Mouse (Mus musculus) Patski (cell line): ENCODE results near the gene Acox2. TPM values are rescaled to one million over a fixed set of nuclear protein-coding genes. Genes with fewer than 3 reads are reported as not detected.
"Not testable (repeated sequence)": the region's sequence is repeated elsewhere in the genome, so short reads cannot be mapped to it uniquely, and the experiment has no call there.

Source experiments
- ATAC-seq: fragments of 100-300 bp; one replicate; pipeline ENCODE4 v1.8.0; 2021
- CTCF ChIA-PET: fragments of 350-600 bp; sonication (Branson Sonifier 250); formaldehyde crosslinking; loops from one replicate; lab custom pipeline; 2022; ENCODE audit warnings: inconsistent platforms; lab: Charles Lee
- POLR2A ChIA-PET: fragments of 350-600 bp; sonication (Branson Sonifier 250); formaldehyde crosslinking; loops from one replicate; lab custom pipeline; 2022; ENCODE audit warnings: antibody characterized with exemption, inconsistent platforms; lab: Charles Lee
- DNase-seq: peaks from one replicate; pipeline ENCODE4 v3.0.0-alpha.2; 2011; ENCODE audit warnings: low read depth, low spot score
- H3K27me3 ChIP-seq: fragments of 371-371 bp; one replicate; pipeline ENCODE4 v1.5.1; 2021
- CTCF ChIP-seq: fragments of 100-300 bp; IDR thresholded peaks from one replicate; pipeline ENCODE4 v1.5.1; 2021
- in situ Hi-C: fragments of 300-500 bp; cut with MboI; formaldehyde crosslinking; loops from 3 replicates; pipeline ENCODE4 v1.11.1; 2018; ENCODE audit warnings: low pct_unique_long_range_greater_than_20kb, mixed read lengths
- polyA plus RNA-seq: library from polyadenylated mRNA; unstranded; gene quantifications from one replicate; pipeline ENCODE4 v1.2.3, GENCODE M21; 2021

Acox2 gene
- 0.53 TPM for polyA plus RNA-seq

- no peak for TF ChIP-seq CTCF
- H3K27me3 ChIP-seq = no peaks in the 10 kb centered on the region
- CTCF ChIA-PET = interaction anchor here (1.9 kb wide), 1 partner anchor 17 kb away, joined by 4 read pairs; no protein-coding TSS in a partner anchor
- DNase-seq (no peak), ATAC-seq (no peak)
- POLR2A ChIA-PET = no interaction called here
- in situ Hi-C loops = no loop called here
Measured at GRCm38 (mm10) chr14:8259166-8259565, at the start of gene Acox2. Gene Acox2, minus strand, starts transcription at chr14:8259353.

- CTCF ChIA-PET = interaction anchor here (0.7 to 6.9 kb wide), 12 partner anchors 8 to 216 kb away, joined by 3 to 34 read pairs (median 6); no protein-coding TSS in a partner anchor
- in situ Hi-C loops = no loop called here
- ATAC-seq (no peak), DNase-seq (no peak)
- POLR2A ChIA-PET = interaction anchor here (0.6 to 3.6 kb wide), 9 partner anchors 10 to 93 kb away, joined by 3 to 21 read pairs (median 5); no protein-coding TSS in a partner anchor
- H3K27me3 ChIP-seq = no peaks in the 10 kb centered on the region
- peak; percentile 48 for TF ChIP-seq CTCF
Measured at GRCm38 (mm10) chr14:8308650-8309049, 49.5 kb upstream of the Acox2 start.

- TF ChIP-seq CTCF = no peak
- no peaks in the 10 kb centered on the region for H3K27me3 ChIP-seq
- ATAC-seq (no peak), DNase-seq (no peak)
- ChIA-PET POLR2A (interaction anchor here (0.7 to 3.6 kb wide), 2 partner anchors 8 to 26 kb away, joined by 4 to 21 read pairs; no protein-coding TSS in a partner anchor), CTCF (interaction anchor here (1.0 to 6.9 kb wide), 7 partner anchors 13 to 67 kb away, joined by 3 to 34 read pairs (median 8); no protein-coding TSS in a partner anchor)
- in situ Hi-C loops = no loop called here
Measured at GRCm38 (mm10) chr14:8306884-8307283, 47.7 kb upstream of the Acox2 start.

- DNase-seq (no peak), ATAC-seq (no peak)
- no peaks in the 10 kb centered on the region for H3K27me3 ChIP-seq
- POLR2A ChIA-PET = interaction anchor here (0.7 to 1.1 kb wide), 3 partner anchors 8 to 1923 kb away, joined by 3 to 4 read pairs (median 3); no protein-coding TSS in a partner anchor
- TF ChIP-seq CTCF = no peak
- CTCF ChIA-PET = interaction anchor here (0.6 to 6.9 kb wide), 7 partner anchors 10 to 90 kb away, joined by 3 to 34 read pairs (median 4); no protein-coding TSS in a partner anchor
- in situ Hi-C loops = no loop called here
Measured at GRCm38 (mm10) chr14:8305014-8305413, 45.9 kb upstream of the Acox2 start.

GRCm38 (mm10) chr14:8304082-8304481 lies 44.9 kb upstream of the Acox2 start:
- no peak for TF ChIP-seq CTCF
- DNase-seq = no peak
- ChIA-PET POLR2A (interaction anchor here (1.1 to 1.5 kb wide), 2 partner anchors 26 to 89 kb away, joined by 4 read pairs; no protein-coding TSS in a partner anchor), CTCF (interaction anchor here (1.3 to 6.9 kb wide), 5 partner anchors 27 to 89 kb away, joined by 3 to 34 read pairs (median 5); no protein-coding TSS in a partner anchor)
- no peak for ATAC-seq
- no peaks in the 10 kb centered on the region for H3K27me3 ChIP-seq
- in situ Hi-C loops = no loop called here

- no peak for TF ChIP-seq CTCF
- POLR2A ChIA-PET = no interaction called here
- ATAC-seq = no peak
- in situ Hi-C loops = no loop called here
- CTCF ChIA-PET = interaction anchor here (5.3 kb wide), 1 partner anchor 44 kb away, joined by 38 read pairs; no protein-coding TSS in a partner anchor
- no peak for DNase-seq
- no peaks in the 10 kb centered on the region for H3K27me3 ChIP-seq
Measured at GRCm38 (mm10) chr14:8302687-8303086, 43.5 kb upstream of the Acox2 start.

- ATAC-seq (no peak), DNase-seq (no peak)
- TF ChIP-seq CTCF = peak; percentile 69
- CTCF ChIA-PET = interaction anchor here (0.8 to 5.3 kb wide), 11 partner anchors 10 to 58 kb away, joined by 3 to 38 read pairs (median 10); no protein-coding TSS in a partner anchor
- POLR2A ChIA-PET = no interaction called here
- in situ Hi-C loops = no loop called here
- H3K27me3 ChIP-seq = no peaks in the 10 kb centered on the region
Measured at GRCm38 (mm10) chr14:8300281-8300680, 41.1 kb upstream of the Acox2 start.

GRCm38 (mm10) chr14:8297889-8298293 lies 38.7 kb upstream of the Acox2 start:
- ChIA-PET POLR2A (interaction anchor here (0.6 to 1.3 kb wide), 8 partner anchors 9 to 83 kb away, joined by 3 to 5 read pairs (median 4); no protein-coding TSS in a partner anchor), CTCF (interaction anchor here (0.7 to 5.3 kb wide), 7 partner anchors 8 to 55 kb away, joined by 3 to 38 read pairs (median 5); no protein-coding TSS in a partner anchor)
- DNase-seq (no peak), ATAC-seq (no peak)
- in situ Hi-C loops = loop anchor here (5.0 kb wide), 1 partner anchor 34 kb away; no protein-coding TSS in a partner anchor
- no peaks in the 10 kb centered on the region for H3K27me3 ChIP-seq
- TF ChIP-seq CTCF = no peak

GRCm38 (mm10) chr14:8294257-8294656 lies 35.1 kb upstream of the Acox2 start:
- in situ Hi-C loops = no loop called here
- ATAC-seq = peak; percentile 95
- ChIA-PET CTCF (no interaction called here), POLR2A (interaction anchor here (0.6 to 0.9 kb wide), 3 partner anchors 14 to 87 kb away, joined by 3 to 5 read pairs (median 4); no protein-coding TSS in a partner anchor)
- no peak for DNase-seq
- TF ChIP-seq CTCF = no peak
- H3K27me3 ChIP-seq = no peaks in the 10 kb centered on the region

- POLR2A ChIA-PET, CTCF ChIA-PET, in situ Hi-C loops, DNase-seq, H3K27me3 ChIP-seq: not testable (repeated sequence)
- peak; percentile 76 for ATAC-seq
Measured at GRCm38 (mm10) chr14:8286595-8286994, 27.4 kb upstream of the Acox2 start.

GRCm38 (mm10) chr14:8283784-8284183 lies 24.6 kb upstream of the Acox2 start:
- in situ Hi-C loops = no loop called here
- CTCF ChIA-PET = no interaction called here
- TF ChIP-seq CTCF = no peak
- no peaks in the 10 kb centered on the region for H3K27me3 ChIP-seq
- DNase-seq = no peak
- ATAC-seq = no peak
- POLR2A ChIA-PET = no interaction called here

GRCm38 (mm10) chr14:8271281-8271680 lies 12.1 kb upstream of the Acox2 start:
- CTCF ChIA-PET, POLR2A ChIA-PET, ATAC-seq, in situ Hi-C loops, H3K27me3 ChIP-seq, DNase-seq: not testable (repeated sequence)
